Mouse (Mus musculus) gastrocnemius, adult 18-20 months (tissue): Measurements from ENCODE around the gene Lnx2. TPM values are rescaled to one million over a fixed set of nuclear protein-coding genes. Genes with fewer than 3 reads are reported as not detected.

Source experiments
- DNase-seq: peaks from one replicate; pipeline ENCODE4 v3.0.0; 2021; ENCODE audit warnings: low spot score
- long read RNA-seq, 2 experiments: library from polyadenylated mRNA; stranded (forward); transcript quantifications; one replicate each; pipeline ENCODE4 v2.0.0; 2021
- total RNA-seq, 2 experiments: library from RNA; stranded (reverse); gene quantifications; 2 replicates each; pipeline ENCODE4 v1.2.3; 2021

Gene Lnx2
- total RNA-seq: 1 to 10 TPM; 2.2 to 2.5 TPM
- long read RNA-seq, experiment 1, full-length matches to known transcripts: 2 of 4 reads
- long read RNA-seq, experiment 1, partial matches to known transcripts: 0 of 4 reads
- long read RNA-seq, experiment 1, other reads (novel, unspliced or antisense): 2 of 4 reads
- long read RNA-seq, experiment 2, full-length matches to known transcripts: 1 of 4 reads
- long read RNA-seq, experiment 2, partial matches to known transcripts: 2 of 4 reads
- long read RNA-seq, experiment 2, other reads (novel, unspliced or antisense): 1 of 4 reads

GRCm38 (mm10) chr5:147076026-147076798 lies at the start of gene Lnx2:
Gene Lnx2, minus strand, starts transcription at chr5:147076586.
- DNase-seq: peak; percentile 99

DNA sequence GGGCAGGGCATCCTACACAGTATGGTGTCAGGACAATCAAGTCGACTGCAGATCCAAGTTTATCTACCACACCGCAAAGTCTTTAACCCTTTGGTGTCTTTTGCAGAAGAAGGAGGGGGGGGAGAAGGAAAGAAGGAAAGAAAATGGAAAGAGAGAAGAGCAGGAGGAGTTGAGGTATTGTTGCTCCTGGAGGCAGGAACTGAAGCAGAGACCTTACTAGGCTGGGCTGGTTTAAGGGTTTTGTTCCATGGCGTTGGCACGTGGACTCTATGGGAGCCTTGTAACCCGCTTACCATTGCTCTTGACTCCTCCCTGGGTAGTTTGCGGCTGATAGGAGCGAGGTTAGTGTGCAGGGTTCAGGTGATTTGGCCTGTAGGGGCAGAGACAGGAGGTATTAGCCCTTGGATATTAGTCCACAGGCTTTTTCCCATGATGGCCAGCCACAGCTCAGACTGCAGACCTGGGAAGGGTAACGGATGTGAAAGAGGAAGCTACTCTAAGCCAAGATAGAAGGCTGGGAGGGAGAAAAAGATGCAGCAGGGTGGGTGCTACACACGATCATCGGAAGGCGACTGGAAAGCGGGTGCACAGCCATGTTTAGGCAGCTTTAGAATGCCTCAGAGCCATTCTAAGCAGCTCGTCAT lies 49.3 kb upstream of the Lnx2 start:
- no peak for DNase-seq

DNA sequence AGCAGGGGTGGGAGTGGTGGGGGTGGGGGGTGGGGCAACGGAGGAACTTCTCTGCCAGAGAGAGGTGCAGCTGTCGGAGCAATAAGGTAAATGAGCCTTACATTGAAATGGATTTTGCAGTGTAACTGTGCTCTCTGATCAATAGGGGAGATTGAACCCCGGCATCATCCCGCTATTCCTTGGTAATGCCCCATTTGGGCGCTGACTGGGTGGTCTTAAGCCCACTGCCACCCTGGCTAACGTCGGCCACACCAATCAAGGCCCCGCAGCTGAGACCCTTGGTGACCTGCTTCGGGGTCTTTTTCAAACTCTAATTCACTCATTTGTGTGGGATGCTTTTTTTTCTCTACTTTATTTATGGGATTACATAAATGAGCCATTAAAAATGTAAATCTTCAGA lies 48.4 kb upstream of the Lnx2 start:
- DNase-seq: no peak

GRCm38 (mm10) chr5:147121146-147121545 lies 44.8 kb upstream of the Lnx2 start:
- DNase-seq: no peak

DNA sequence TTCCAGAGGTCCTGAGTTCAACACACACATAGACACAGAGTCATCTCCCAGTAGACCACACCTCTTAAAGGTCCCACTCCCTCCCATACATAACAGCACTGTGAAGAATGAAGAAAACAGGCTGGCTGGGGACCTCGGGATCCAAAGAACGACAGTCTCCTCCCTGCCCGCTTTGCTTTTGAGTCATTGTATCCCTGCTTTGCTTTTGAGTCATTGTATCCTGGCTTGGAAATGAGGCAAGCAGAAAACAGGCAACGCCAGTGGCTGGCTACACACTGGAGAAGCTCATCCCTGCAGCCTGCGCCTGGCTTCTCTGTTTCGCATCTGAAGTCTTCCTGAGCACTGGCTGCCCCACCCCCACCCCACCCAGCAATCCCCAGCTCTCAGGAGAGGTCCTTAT lies 40.6 kb upstream of the Lnx2 start:
- no peak for DNase-seq

DNA sequence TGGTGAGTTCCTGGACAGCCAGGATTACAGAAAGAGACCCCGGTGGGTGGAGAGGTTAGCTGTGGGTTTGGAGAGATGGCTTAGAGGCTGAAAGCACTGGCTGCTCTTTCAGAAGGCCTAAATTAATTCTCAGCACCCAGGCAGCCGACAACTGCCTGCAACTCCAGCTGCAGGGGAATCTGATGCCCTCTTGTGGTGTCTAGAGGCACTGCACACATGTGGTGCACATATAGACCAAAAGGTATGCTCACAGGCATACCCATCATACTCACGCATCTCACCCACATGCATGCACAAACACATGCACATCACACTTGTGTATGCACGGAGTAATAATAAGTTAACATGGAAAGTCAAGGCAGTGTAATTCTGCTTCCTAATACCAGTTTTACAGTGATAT lies 39.2 kb upstream of the Lnx2 start:
- no peak for DNase-seq

- DNase-seq: no peak
Observed at GRCm38 (mm10) chr5:147114738-147115137, 38.4 kb upstream of the Lnx2 start.

DNA sequence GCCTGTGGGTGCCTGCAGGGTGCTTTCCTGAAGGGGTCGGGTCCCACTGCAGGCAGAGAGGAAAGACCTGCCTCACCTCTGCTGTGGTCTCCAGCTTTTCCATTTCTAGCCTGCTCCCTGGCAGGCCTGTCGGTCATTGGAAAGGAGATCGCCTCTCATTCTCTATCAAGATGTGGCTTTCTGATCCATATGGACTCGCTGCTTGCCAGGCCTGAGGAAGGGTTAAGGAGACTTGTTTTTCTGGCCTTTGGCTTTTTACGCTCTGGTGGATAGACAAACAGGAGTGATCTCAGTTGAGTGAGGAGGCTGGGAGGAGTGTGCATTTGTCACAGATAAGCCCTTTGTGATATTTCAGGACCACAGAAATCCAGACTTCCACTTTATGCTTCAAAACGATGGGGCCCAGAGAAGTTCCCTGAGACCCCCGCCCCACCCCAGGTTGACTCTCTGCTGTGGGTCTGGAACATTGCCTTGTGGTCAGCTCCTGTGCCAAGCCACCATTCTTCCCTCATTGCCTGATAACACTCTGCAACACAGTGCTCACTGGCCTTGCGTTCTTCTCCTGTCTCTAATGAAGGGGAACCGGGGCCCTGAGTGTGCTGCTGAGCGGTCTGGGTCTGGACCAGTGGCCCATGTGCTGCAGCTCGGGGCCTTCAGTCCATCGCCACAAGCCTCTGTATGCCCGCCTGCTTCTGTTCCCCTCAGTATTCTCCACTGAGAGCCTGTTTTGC lies 32.6 kb upstream of the Lnx2 start:
- no peak for DNase-seq

GRCm38 (mm10) chr5:147107276-147107675 lies 30.9 kb upstream of the Lnx2 start:
- no peak for DNase-seq

GRCm38 (mm10) chr5:147102295-147102694 lies 25.9 kb upstream of the Lnx2 start:
- DNase-seq: no peak

GRCm38 (mm10) chr5:147100180-147100579 lies 23.8 kb upstream of the Lnx2 start:
- DNase-seq: no peak

- no peak for DNase-seq
Observed at GRCm38 (mm10) chr5:147098667-147099066, 22.3 kb upstream of the Lnx2 start.

- DNase-seq: no peak
Observed at GRCm38 (mm10) chr5:147096586-147096985, 20.2 kb upstream of the Lnx2 start.

DNA sequence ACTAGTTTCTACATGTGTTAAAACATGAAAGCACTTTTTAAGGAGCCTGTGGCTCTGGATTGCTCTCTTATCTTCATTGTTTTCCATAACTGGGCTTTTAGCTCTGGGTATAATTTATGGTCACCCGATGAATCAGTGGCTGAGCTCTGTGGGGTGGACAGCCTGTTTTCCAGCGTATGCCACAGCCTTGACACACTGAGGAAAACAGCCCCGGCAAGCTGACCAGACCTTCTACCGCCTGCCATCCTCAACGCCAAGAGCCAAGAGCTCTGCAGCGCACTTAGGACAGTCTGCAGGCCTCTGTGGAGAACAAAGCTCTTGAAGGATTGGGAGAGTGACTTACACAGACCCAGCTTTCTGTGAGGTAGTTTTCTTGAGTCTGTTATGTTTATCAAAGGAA lies 17.9 kb upstream of the Lnx2 start:
- no peak for DNase-seq

- DNase-seq: no peak
Observed at GRCm38 (mm10) chr5:147092448-147092847, 16.1 kb upstream of the Lnx2 start.

DNA sequence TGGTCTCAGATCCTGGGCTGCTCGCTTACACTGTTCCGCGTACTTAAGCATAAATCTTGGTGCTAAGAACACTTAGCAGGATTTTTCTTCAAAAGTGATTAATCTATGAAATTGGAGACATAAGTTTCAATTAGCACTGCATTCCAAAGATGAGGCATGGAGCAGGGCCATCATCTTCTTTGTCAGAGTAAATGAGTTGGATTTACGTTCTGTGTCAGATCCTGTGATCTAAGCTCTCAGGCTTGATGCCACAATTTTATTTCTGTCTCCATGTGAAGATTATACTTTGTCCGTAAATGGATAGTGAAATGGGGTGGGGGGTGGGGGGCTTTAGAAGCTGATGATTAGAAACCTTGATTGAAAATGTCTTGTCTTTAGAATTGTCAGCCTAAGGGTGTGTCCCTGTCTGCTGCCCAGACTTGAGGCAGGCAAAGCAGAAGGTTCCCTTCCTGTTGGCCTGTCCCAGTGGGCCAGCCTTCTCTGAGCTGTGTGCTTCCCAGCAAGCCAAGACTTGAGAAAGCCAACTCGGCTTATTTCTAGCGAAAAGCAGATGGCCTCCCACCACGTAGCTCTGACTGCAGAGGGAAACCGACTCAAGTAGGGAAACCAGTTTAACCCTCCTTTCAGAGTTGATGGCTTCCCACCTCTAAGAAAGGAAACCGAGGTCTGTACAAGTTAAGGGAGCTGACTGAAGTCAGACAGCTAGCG lies 14.0 kb upstream of the Lnx2 start:
- no peak for DNase-seq

GRCm38 (mm10) chr5:147089836-147090235 lies 13.4 kb upstream of the Lnx2 start:
- DNase-seq: no peak

GRCm38 (mm10) chr5:147086816-147087215 lies 10.4 kb upstream of the Lnx2 start:
- DNase-seq: no peak

GRCm38 (mm10) chr5:147085201-147085894 lies 9.0 kb upstream of the Lnx2 start:
- no peak for DNase-seq

DNA sequence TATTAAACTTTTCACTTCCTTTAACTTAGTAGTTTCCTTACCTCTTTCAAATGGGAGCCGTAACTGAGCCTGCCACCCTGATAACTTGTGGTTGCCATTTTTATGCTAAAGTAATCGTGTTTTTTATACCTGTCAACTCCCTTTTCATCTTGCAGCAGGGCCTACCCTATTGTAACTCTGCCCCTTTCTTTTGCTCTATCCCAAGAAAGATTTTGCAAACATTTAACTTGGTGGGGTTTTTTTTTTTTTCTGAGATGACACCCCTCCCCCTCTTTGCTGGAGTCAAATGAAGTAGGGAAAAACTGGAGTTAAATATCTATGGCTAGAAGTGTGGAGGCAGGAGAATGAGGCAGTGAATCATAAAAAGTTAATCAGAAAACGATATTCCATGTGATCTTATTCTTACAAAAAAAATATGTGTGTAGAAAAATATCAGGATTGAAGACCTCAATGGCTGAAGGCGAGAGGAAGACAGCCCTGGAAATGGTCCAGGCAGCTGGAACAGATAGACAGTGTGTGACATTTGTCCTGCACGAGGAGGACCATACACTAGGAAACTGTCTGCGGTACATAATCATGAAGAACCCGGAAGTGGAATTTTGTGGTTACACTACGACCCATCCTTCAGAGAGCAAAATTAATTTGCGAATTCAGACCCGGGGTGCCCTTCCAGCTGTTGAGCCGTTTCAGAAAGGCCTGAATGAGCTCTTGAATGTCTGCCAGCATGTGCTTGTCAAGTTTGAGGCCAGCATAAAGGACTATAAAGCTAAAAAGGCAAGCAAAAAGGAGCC lies 1.9 kb upstream of the Lnx2 start:
- no peak for DNase-seq
